Mouse (Mus musculus): Measurements from ENCODE around the gene Usp30. TPM values are rescaled to one million over a fixed set of nuclear protein-coding genes. Genes with fewer than 3 reads are reported as not detected.

Gene Usp30
- polyA plus RNA-seq (2014; fragmentation: Nextera tagmentation; extraction: Ambion mirVana) = 6.5 and 8.5 TPM in 2 replicates

GRCm38 (mm10) chr5:114065161-114065560, at the start of gene Usp30:
Gene Usp30 (plus strand): TSS chr5:114065461.
- no peaks in the 10 kb centered on the region for H3K4me1 ChIP-seq (replicated peaks; ENCODE audit: control insufficient read depth, insufficient read depth, low read length)
- H3K27ac ChIP-seq (ENCODE audit: low read depth, low read length) = no peak within 1 kb of the TSS
- H3K4me2 ChIP-seq = no peak within 1 kb of the TSS
- H3K4me3 ChIP-seq (ENCODE audit: low read depth, low read length) = no peak within 1 kb of the TSS
- no peaks in the 10 kb centered on the region for H3K27me3 ChIP-seq (replicated peaks; ENCODE audit: control insufficient read depth, insufficient read depth, low read length)
- H3K9me3 ChIP-seq (ENCODE audit: control insufficient read depth, low read length) = no peaks in the 10 kb centered on the region
- DNase-seq (ENCODE audit: low spot score) (no peak), ATAC-seq (replicated peaks; ENCODE audit: low FRiP score) (no peak)
- 87% methylated on average over 6 of the region's 6 CpGs for WGBS
- H3K9ac ChIP-seq (ENCODE audit: low read depth, low read length) = no peak within 1 kb of the TSS
- no peaks in the 10 kb centered on the region for H3K36me3 ChIP-seq (ENCODE audit: control insufficient read depth, insufficient read depth, low read length)

- WGBS = 58% methylated on average over 6 of the region's 6 CpGs
- no peak overlapping the region for H3K4me2 ChIP-seq
- no peak for ATAC-seq (replicated peaks; ENCODE audit: low FRiP score)
- no peaks in the 10 kb centered on the region for H3K4me1 ChIP-seq (replicated peaks; ENCODE audit: control insufficient read depth, insufficient read depth, low read length)
- no peaks in the 10 kb centered on the region for H3K36me3 ChIP-seq (ENCODE audit: control insufficient read depth, insufficient read depth, low read length)
- H3K27me3 ChIP-seq (replicated peaks; ENCODE audit: control insufficient read depth, insufficient read depth, low read length) = no peaks in the 10 kb centered on the region
- no peak overlapping the region for H3K27ac ChIP-seq (ENCODE audit: low read depth, low read length)
- DNase-seq (ENCODE audit: low spot score) = no peak
- no peaks in the 10 kb centered on the region for H3K9me3 ChIP-seq (ENCODE audit: control insufficient read depth, low read length)
- no peak overlapping the region for H3K4me3 ChIP-seq (ENCODE audit: low read depth, low read length)
- no peak overlapping the region for H3K9ac ChIP-seq (ENCODE audit: low read depth, low read length)
Observed at GRCm38 (mm10) chr5:114024390-114024789, 40.9 kb upstream of the Usp30 start.

- 9% methylated on average over 10 of the region's 10 CpGs for WGBS
- no peaks in the 10 kb centered on the region for H3K4me1 ChIP-seq (replicated peaks; ENCODE audit: control insufficient read depth, insufficient read depth, low read length)
- no peak overlapping the region for H3K9ac ChIP-seq (ENCODE audit: low read depth, low read length)
- H3K36me3 ChIP-seq (ENCODE audit: control insufficient read depth, insufficient read depth, low read length) = no peaks in the 10 kb centered on the region
- H3K27me3 ChIP-seq (replicated peaks; ENCODE audit: control insufficient read depth, insufficient read depth, low read length) = no peaks in the 10 kb centered on the region
- no peaks in the 10 kb centered on the region for H3K9me3 ChIP-seq (ENCODE audit: control insufficient read depth, low read length)
- H3K4me2 ChIP-seq = peak overlapping the region; percentile 14; the same call in 1 of the 2 replicates
- ATAC-seq (replicated peaks; ENCODE audit: low FRiP score) (no peak), DNase-seq (ENCODE audit: low spot score) (no peak)
- no peak overlapping the region for H3K4me3 ChIP-seq (ENCODE audit: low read depth, low read length)
- H3K27ac ChIP-seq (ENCODE audit: low read depth, low read length) = no peak overlapping the region
Observed at GRCm38 (mm10) chr5:114024885-114025284, 40.4 kb upstream of the Usp30 start.

- H3K9me3 ChIP-seq (ENCODE audit: control insufficient read depth, low read length) = no peaks in the 10 kb centered on the region
- ATAC-seq (replicated peaks; ENCODE audit: low FRiP score) = no peak
- no peak overlapping the region for H3K27ac ChIP-seq (ENCODE audit: low read depth, low read length)
- DNase-seq (ENCODE audit: low spot score) = no peak
- H3K9ac ChIP-seq (ENCODE audit: low read depth, low read length) = no peak overlapping the region
- H3K4me1 ChIP-seq (replicated peaks; ENCODE audit: control insufficient read depth, insufficient read depth, low read length) = no peaks in the 10 kb centered on the region
- H3K36me3 ChIP-seq (ENCODE audit: control insufficient read depth, insufficient read depth, low read length) = no peaks in the 10 kb centered on the region
- no peaks in the 10 kb centered on the region for H3K27me3 ChIP-seq (replicated peaks; ENCODE audit: control insufficient read depth, insufficient read depth, low read length)
- no peak overlapping the region for H3K4me2 ChIP-seq
- H3K4me3 ChIP-seq (ENCODE audit: low read depth, low read length) = no peak overlapping the region
- 81% methylated on average over 12 of the region's 12 CpGs for WGBS
Observed at GRCm38 (mm10) chr5:114027217-114027944, 37.9 kb upstream of the Usp30 start.

GRCm38 (mm10) chr5:114028111-114028510, 37.1 kb upstream of the Usp30 start:
- no peaks in the 10 kb centered on the region for H3K36me3 ChIP-seq (ENCODE audit: control insufficient read depth, insufficient read depth, low read length)
- H3K9me3 ChIP-seq (ENCODE audit: control insufficient read depth, low read length) = no peaks in the 10 kb centered on the region
- no peak overlapping the region for H3K9ac ChIP-seq (ENCODE audit: low read depth, low read length)
- H3K27me3 ChIP-seq (replicated peaks; ENCODE audit: control insufficient read depth, insufficient read depth, low read length) = no peaks in the 10 kb centered on the region
- no peak overlapping the region for H3K4me3 ChIP-seq (ENCODE audit: low read depth, low read length)
- DNase-seq (ENCODE audit: low spot score) (no peak), ATAC-seq (replicated peaks; ENCODE audit: low FRiP score) (no peak)
- 78% methylated on average over 12 of the region's 12 CpGs for WGBS
- H3K4me1 ChIP-seq (replicated peaks; ENCODE audit: control insufficient read depth, insufficient read depth, low read length) = no peaks in the 10 kb centered on the region
- no peak overlapping the region for H3K27ac ChIP-seq (ENCODE audit: low read depth, low read length)
- no peak overlapping the region for H3K4me2 ChIP-seq

- H3K27ac ChIP-seq (ENCODE audit: low read depth, low read length) = no peak overlapping the region
- no peak overlapping the region for H3K4me3 ChIP-seq (ENCODE audit: low read depth, low read length)
- 82% methylated on average over 12 of the region's 12 CpGs for WGBS
- no peaks in the 10 kb centered on the region for H3K27me3 ChIP-seq (replicated peaks; ENCODE audit: control insufficient read depth, insufficient read depth, low read length)
- no peaks in the 10 kb centered on the region for H3K36me3 ChIP-seq (ENCODE audit: control insufficient read depth, insufficient read depth, low read length)
- no peaks in the 10 kb centered on the region for H3K9me3 ChIP-seq (ENCODE audit: control insufficient read depth, low read length)
- DNase-seq (ENCODE audit: low spot score) (no peak), ATAC-seq (replicated peaks; ENCODE audit: low FRiP score) (no peak)
- no peak overlapping the region for H3K4me2 ChIP-seq
- H3K4me1 ChIP-seq (replicated peaks; ENCODE audit: control insufficient read depth, insufficient read depth, low read length) = no peaks in the 10 kb centered on the region
- H3K9ac ChIP-seq (ENCODE audit: low read depth, low read length) = no peak overlapping the region
Observed at GRCm38 (mm10) chr5:114030652-114031051, 34.6 kb upstream of the Usp30 start.

- no peaks in the 10 kb centered on the region for H3K9me3 ChIP-seq (ENCODE audit: control insufficient read depth, low read length)
- H3K4me3 ChIP-seq (ENCODE audit: low read depth, low read length) = no peak overlapping the region
- H3K27ac ChIP-seq (ENCODE audit: low read depth, low read length) = no peak overlapping the region
- no peaks in the 10 kb centered on the region for H3K4me1 ChIP-seq (replicated peaks; ENCODE audit: control insufficient read depth, insufficient read depth, low read length)
- ATAC-seq (replicated peaks; ENCODE audit: low FRiP score) (no peak), DNase-seq (ENCODE audit: low spot score) (no peak)
- no peaks in the 10 kb centered on the region for H3K27me3 ChIP-seq (replicated peaks; ENCODE audit: control insufficient read depth, insufficient read depth, low read length)
- no peaks in the 10 kb centered on the region for H3K36me3 ChIP-seq (ENCODE audit: control insufficient read depth, insufficient read depth, low read length)
- 70% methylated on average over 3 of the region's 3 CpGs for WGBS
- H3K9ac ChIP-seq (ENCODE audit: low read depth, low read length) = no peak overlapping the region
- H3K4me2 ChIP-seq = no peak overlapping the region
Observed at GRCm38 (mm10) chr5:114032161-114032763, 33.0 kb upstream of the Usp30 start.

GRCm38 (mm10) chr5:114034393-114034792, 30.9 kb upstream of the Usp30 start:
- H3K4me3 ChIP-seq (ENCODE audit: low read depth, low read length) = no peak overlapping the region
- ATAC-seq (replicated peaks; ENCODE audit: low FRiP score) (no peak), DNase-seq (ENCODE audit: low spot score) (no peak)
- H3K4me2 ChIP-seq = no peak overlapping the region
- no peak overlapping the region for H3K9ac ChIP-seq (ENCODE audit: low read depth, low read length)
- H3K27me3 ChIP-seq (replicated peaks; ENCODE audit: control insufficient read depth, insufficient read depth, low read length) = no peaks in the 10 kb centered on the region
- no peaks in the 10 kb centered on the region for H3K9me3 ChIP-seq (ENCODE audit: control insufficient read depth, low read length)
- no peak overlapping the region for H3K27ac ChIP-seq (ENCODE audit: low read depth, low read length)
- 68% methylated on average over 7 of the region's 7 CpGs for WGBS
- no peaks in the 10 kb centered on the region for H3K4me1 ChIP-seq (replicated peaks; ENCODE audit: control insufficient read depth, insufficient read depth, low read length)
- no peaks in the 10 kb centered on the region for H3K36me3 ChIP-seq (ENCODE audit: control insufficient read depth, insufficient read depth, low read length)

- no peaks in the 10 kb centered on the region for H3K4me1 ChIP-seq (replicated peaks; ENCODE audit: control insufficient read depth, insufficient read depth, low read length)
- 72% methylated on average over 10 of the region's 10 CpGs for WGBS
- H3K36me3 ChIP-seq (ENCODE audit: control insufficient read depth, insufficient read depth, low read length) = no peaks in the 10 kb centered on the region
- no peak overlapping the region for H3K9ac ChIP-seq (ENCODE audit: low read depth, low read length)
- ATAC-seq (replicated peaks; ENCODE audit: low FRiP score) (no peak), DNase-seq (ENCODE audit: low spot score) (no peak)
- no peaks in the 10 kb centered on the region for H3K9me3 ChIP-seq (ENCODE audit: control insufficient read depth, low read length)
- H3K4me3 ChIP-seq (ENCODE audit: low read depth, low read length) = no peak overlapping the region
- no peaks in the 10 kb centered on the region for H3K27me3 ChIP-seq (replicated peaks; ENCODE audit: control insufficient read depth, insufficient read depth, low read length)
- H3K4me2 ChIP-seq = no peak overlapping the region
- no peak overlapping the region for H3K27ac ChIP-seq (ENCODE audit: low read depth, low read length)
Observed at GRCm38 (mm10) chr5:114035111-114035510, 30.1 kb upstream of the Usp30 start.
